Mouse (Mus musculus) stomach, embryonic 14.5 days (tissue): ENCODE data around the gene D630045J12Rik. TPM values are rescaled to one million over a fixed set of nuclear protein-coding genes. Genes with fewer than 3 reads are reported as not detected.

Source experiments
- ATAC-seq: fragments of 200-750 bp; cut with Nextera tagmentation; 2 replicates; pipeline ENCODE4 v1.8.0; 2017; ENCODE audit warnings: low read depth, moderate TSS enrichment; ENCODE audit not compliant: insufficient number of reproducible peaks, insufficient read depth, low FRiP score
- H3K27ac ChIP-seq: fragments of 300-500 bp; sonication (generic); 2 replicates; pipeline ENCODE4 v1.5.1; 2014; ENCODE audit warnings: mild to moderate bottlenecking, low read length, moderate library complexity, mixed read lengths
- H3K27me3 ChIP-seq: fragments of 300-500 bp; sonication (generic); 2 replicates; pipeline ENCODE4 v1.6.1; 2014; ENCODE audit warnings: low read length, control low read depth, mixed read lengths; ENCODE audit not compliant: control insufficient read depth, insufficient read depth
- H3K36me3 ChIP-seq: fragments of 300-500 bp; sonication (generic); 2 replicates; pipeline ENCODE4 v1.6.1; 2014; ENCODE audit warnings: mild to moderate bottlenecking, control low read depth, low read length, moderate library complexity, mixed read lengths; ENCODE audit not compliant: control insufficient read depth, insufficient read depth
- H3K4me1 ChIP-seq: fragments of 300-500 bp; sonication (generic); 2 replicates; pipeline ENCODE4 v1.6.1; 2014; ENCODE audit warnings: low read length, control low read depth, mixed read lengths; ENCODE audit not compliant: control insufficient read depth, insufficient read depth
- H3K4me2 ChIP-seq: fragments of 300-500 bp; sonication (generic); replicated peaks from 2 replicates; pipeline ENCODE4 v1.6.1; 2014; ENCODE audit warnings: low read depth, low read length, control low read depth
- H3K4me3 ChIP-seq: fragments of 300-500 bp; sonication (generic); 2 replicates; pipeline ENCODE4 v1.5.1; 2014; ENCODE audit warnings: low read depth, low read length, control low read depth
- H3K9ac ChIP-seq: fragments of 300-500 bp; sonication (generic); replicated peaks from 2 replicates; pipeline ENCODE4 v1.6.1; 2014; ENCODE audit warnings: low read depth, mild to moderate bottlenecking, control low read depth, low read length, moderate library complexity, mixed read lengths
- H3K9me3 ChIP-seq: fragments of 300-500 bp; sonication (generic); 2 replicates; pipeline ENCODE4 v1.6.1; 2016; ENCODE audit warnings: low read depth, low read length, control low read depth; ENCODE audit not compliant: control insufficient read depth
- WGBS: fragments of 180-500 bp; shearing (Covaris S2); extraction: QIAGEN DNeasy Blood & Tissue Kit; methylation state at CpG from one replicate; pipeline ENCODE4 v1.1.7; 2014; 5-methylcytosine and 5-hydroxymethylcytosine counted together
- polyA plus RNA-seq: library from polyadenylated mRNA; unstranded; fragments of >200 nt; fragmentation: Nextera tagmentation; extraction: Ambion mirVana; gene quantifications from 2 replicates; pipeline ENCODE4 v1.2.1, GENCODE M21; 2014

D630045J12Rik gene
- polyA plus RNA-seq, 1 experiment from 2014 or later = 8.1 TPM

DNA sequence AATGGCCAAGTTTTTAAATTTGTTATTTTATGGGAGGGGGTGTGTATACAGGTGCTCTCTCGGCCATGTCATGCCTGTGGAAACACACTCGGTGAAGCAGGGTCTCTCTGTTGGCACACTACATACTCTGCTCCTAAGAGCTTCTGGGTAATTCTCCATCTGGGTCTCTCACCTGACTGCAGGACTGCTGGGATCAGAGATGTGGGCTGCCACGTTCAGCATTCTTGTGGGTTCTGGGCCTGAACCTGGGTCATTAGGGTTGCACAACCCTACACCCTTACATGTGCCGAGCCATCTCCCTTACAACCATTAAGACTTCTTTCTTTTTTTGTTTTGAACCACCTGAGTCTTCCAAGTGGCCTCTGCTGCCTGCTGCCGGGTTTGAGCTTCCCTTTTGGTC, 132.0 kb downstream of the D630045J12Rik start:
- 84% methylated on average over 5 of the region's 5 CpGs for WGBS
- no peak overlapping the region for H3K27ac ChIP-seq

DNA sequence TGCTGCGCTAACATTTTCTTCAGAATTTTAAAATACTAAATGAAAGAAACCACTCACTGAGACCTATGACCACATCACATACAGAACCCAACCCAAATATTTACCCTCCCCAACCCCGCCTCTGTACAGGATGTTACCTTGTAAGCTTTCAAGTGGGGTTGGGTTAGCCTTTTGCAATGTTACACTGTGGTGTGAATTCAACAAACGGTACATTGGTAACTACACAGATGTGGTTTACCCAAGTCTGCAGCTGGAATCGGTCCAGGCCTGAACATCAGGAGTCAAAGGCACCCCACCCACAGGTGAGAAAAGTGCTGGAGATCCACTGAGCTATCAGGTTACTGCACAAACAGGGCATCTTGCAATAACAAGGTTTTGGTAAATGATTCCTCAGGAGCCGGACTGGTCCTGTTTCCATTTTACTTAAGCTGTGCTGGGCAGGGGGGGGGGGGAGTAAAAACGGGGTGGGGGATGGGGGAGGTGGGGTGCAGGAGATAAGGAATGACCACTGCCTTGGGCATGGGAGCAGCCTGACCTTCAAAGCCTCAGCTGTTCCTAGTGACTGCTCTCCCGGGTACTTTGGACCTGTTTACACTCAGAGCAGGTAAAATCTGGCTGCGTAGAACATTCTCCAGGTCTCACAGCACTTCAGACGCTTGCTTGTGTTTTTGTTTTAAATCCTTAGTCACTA, 133.0 kb downstream of the D630045J12Rik start:
- no peak overlapping the region for H3K4me3 ChIP-seq
- H3K36me3 ChIP-seq = no peaks in the 10 kb centered on the region; the same call in 1 of the 2 replicates
- H3K4me2 ChIP-seq = no peak overlapping the region
- no peaks in the 10 kb centered on the region for H3K27me3 ChIP-seq
- ATAC-seq = peak; percentile 73
- no peak overlapping the region for H3K27ac ChIP-seq
- no peaks in the 10 kb centered on the region for H3K9me3 ChIP-seq
- 47% methylated on average over 8 of the region's 9 CpGs for WGBS
- no peak overlapping the region for H3K9ac ChIP-seq
- H3K4me1 ChIP-seq = no peaks in the 10 kb centered on the region

More for the DNA sequence above, 132.0 kb downstream of the D630045J12Rik start:
- Histone ChIP-seq H3K9me3 (no peaks in the 10 kb centered on the region), H3K4me1 (no peaks in the 10 kb centered on the region), H3K9ac (no peak overlapping the region), H3K4me3 (no peak overlapping the region), H3K4me2 (no peak overlapping the region), H3K36me3 (no peaks in the 10 kb centered on the region; the same call in 1 of the 2 replicates), H3K27me3 (no peaks in the 10 kb centered on the region)
- ATAC-seq = no peak

DNA sequence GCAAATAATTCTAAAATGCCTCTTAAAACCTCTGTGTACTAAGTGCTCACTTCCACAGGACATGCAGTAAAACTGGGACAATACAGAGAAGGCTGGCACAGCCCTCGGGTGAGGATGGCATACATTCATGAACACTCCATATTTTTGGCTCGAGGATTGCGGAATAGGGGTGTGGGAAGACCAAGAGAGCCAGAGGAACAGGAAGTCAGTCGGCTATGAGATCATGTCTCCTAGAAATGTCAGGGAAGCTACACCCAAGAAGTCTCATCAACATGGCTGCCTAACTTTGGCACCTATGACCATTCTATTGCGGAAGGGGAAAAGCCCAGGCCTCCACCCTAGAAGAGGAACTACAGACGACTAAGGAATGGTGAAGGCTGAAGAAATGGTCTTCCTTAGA, 135.5 kb downstream of the D630045J12Rik start:
- H3K27me3 ChIP-seq = no peaks in the 10 kb centered on the region
- H3K4me3 ChIP-seq = no peak overlapping the region
- H3K9ac ChIP-seq = no peak overlapping the region
- no peak overlapping the region for H3K4me2 ChIP-seq
- H3K4me1 ChIP-seq = no peaks in the 10 kb centered on the region
- H3K9me3 ChIP-seq = no peaks in the 10 kb centered on the region
- no peaks in the 10 kb centered on the region for H3K36me3 ChIP-seq
- WGBS = 93% methylated on average over 6 of the region's 6 CpGs
- ATAC-seq = no peak
- H3K27ac ChIP-seq = no peak overlapping the region

DNA sequence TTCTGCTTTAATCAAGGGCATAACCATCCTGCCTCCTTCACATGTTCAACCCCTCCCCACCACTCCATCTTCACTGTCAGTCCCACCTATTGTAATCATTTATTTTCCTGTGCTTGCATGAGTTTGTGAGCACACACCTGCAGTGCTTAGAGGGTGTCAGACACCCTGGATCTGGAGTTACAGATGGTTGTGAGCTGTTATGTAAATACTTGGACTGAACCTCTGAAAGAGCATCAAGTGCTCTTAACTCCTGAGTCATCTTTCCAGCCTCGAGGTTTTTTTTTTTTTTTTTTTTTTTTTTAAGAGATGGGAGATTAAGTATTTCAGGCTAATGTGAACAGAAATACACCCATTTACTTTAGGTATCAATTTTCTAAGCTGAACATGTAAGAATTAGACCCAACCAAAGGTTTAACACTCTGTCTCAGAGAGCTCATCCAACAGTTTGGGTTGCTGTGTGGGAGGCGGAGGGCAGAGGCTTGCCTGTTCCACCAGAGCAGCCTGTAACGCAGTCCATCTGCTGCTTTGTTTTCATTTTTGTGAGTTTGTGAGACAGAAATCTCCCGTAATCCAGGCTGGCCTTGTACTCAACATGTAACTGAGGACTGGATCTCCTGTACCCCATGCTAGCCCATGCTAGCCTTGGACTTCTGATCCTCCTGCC, 137.6 kb downstream of the D630045J12Rik start:
- no peak overlapping the region; the same call in 1 of the 2 replicates for H3K27ac ChIP-seq

DNA sequence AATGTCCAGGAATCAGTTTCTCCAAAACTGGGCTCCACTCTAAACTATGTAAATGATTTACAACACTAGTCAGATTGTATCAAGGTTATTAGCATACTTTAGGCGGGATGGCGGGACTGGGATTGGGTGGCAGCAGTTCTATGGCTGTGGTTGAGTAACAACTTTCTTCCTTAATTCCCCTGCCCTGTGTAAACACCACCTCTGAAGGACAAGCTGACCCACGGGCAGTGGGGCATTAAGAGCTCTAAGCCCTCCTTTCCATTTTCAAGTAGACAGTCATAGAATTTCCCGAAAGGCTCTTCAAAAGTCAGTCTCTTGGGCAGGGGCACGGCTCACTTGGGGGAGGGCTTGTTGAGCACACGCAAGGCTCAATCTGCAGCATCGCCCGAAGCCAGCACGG, 142.9 kb downstream of the D630045J12Rik start:
- H3K9me3 ChIP-seq = no peaks in the 10 kb centered on the region
- H3K36me3 ChIP-seq = no peaks in the 10 kb centered on the region
- H3K9ac ChIP-seq = no peak overlapping the region
- no peak for ATAC-seq
- 69% methylated on average over 9 of the region's 9 CpGs for WGBS
- no peaks in the 10 kb centered on the region for H3K27me3 ChIP-seq
- H3K4me3 ChIP-seq = no peak overlapping the region
- H3K27ac ChIP-seq = no peak overlapping the region
- H3K4me1 ChIP-seq = no peaks in the 10 kb centered on the region
- no peak overlapping the region for H3K4me2 ChIP-seq

More for the DNA sequence above, 137.6 kb downstream of the D630045J12Rik start:
- Histone ChIP-seq H3K27me3 (no peaks in the 10 kb centered on the region), H3K4me3 (no peak overlapping the region), H3K4me1 (no peaks in the 10 kb centered on the region), H3K36me3 (no peaks in the 10 kb centered on the region), H3K9ac (no peak overlapping the region), H3K9me3 (no peaks in the 10 kb centered on the region), H3K4me2 (no peak overlapping the region)
- 35% methylated on average over 4 of the region's 4 CpGs for WGBS
- ATAC-seq = no peak

DNA sequence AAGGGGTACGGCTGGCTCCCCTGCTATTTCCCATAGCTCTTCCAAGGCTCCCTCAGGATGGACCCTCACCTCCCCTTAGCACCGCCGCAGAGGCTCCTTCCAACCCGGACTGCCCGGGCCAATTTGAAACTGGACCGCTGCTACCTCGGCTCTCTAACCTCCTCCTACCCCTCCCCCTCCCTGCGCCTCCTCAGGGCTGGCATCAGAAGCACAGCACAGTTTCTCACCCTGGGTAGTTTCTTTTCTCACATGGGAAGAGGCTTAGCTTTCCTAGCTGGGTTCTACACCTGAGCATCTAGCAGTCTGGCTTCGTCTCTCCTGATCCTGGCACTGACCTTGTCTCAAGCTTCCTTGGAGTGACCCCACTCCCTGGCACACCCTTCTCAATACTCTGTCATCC, 143.9 kb downstream of the D630045J12Rik start:
- Histone ChIP-seq H3K9me3 (no peaks in the 10 kb centered on the region), H3K36me3 (no peaks in the 10 kb centered on the region), H3K9ac (no peak overlapping the region), H3K4me2 (no peak overlapping the region), H3K4me3 (no peak overlapping the region), H3K27ac (no peak overlapping the region), H3K27me3 (no peaks in the 10 kb centered on the region), H3K4me1 (no peaks in the 10 kb centered on the region)
- no peak for ATAC-seq
- WGBS = 16% methylated on average over 9 of the region's 9 CpGs

DNA sequence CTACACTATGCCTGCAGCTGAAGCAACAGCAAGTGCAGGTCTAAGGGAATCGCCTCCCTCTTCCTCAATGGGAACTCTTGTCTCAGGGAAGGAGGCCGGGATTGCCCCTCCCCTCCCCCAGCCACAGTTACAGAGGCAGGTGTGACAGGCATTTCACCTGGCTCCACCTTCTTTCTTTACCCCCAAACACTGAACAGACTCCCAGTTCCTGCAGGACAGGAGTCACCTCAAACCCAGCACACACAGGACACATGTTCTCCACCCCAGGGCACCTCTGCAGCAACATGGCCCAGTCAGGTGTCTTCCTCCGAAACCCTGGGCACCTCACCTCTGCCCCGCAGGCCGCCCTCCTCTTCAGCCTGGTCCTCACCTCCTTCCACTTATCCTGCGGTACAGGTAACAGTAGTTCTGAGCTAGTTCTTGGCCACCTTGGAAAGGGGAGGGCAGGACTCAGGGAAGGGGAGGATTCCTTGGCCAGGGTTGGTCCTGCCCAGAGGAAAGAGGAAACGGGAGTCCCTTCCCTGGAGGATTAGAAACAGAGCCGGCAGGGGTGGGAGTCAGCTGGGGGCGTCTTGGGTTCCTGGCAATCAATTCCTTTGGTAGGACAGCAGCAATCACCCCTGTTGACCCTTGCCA, 144.5 kb downstream of the D630045J12Rik start, which contains the start of gene Tmem213:
Tmem213 (plus strand) TSS at position 96 of the 636 bp plus-strand sequence.
- Histone ChIP-seq H3K27me3 (no peaks in the 10 kb centered on the region), H3K4me2 (no peak within 1 kb of the TSS), H3K4me1 (no peaks in the 10 kb centered on the region), H3K36me3 (no peaks in the 10 kb centered on the region), H3K27ac (no peak within 1 kb of the TSS), H3K9me3 (no peaks in the 10 kb centered on the region), H3K9ac (no peak within 1 kb of the TSS), H3K4me3 (no peak within 1 kb of the TSS)
- ATAC-seq = 0 out of 2 replicates have a peak, but pooled peaks have one; percentile 10
- 28% methylated on average over 9 of the region's 9 CpGs for WGBS

DNA sequence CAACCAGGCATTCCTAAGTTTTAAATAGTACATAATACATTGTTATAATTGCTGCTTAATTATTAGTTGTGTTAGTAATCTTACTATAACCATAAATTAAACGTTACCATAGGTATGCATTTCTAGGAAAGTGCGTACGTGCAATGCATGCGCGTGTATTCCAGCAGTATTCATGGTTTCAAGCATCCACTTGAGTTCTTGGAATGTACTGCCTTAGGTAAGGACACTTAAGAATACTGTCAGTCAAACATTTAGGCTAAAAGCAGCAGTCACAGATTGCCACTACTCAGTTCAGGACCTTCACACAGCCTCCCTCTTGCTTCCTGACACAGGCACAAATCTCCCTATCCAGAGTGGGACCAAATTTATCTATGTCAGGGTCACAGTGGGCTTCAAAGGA, 145.4 kb downstream of the D630045J12Rik start:
- Histone ChIP-seq H3K27me3 (no peaks in the 10 kb centered on the region), H3K27ac (no peak overlapping the region), H3K9ac (no peak overlapping the region), H3K4me2 (no peak overlapping the region), H3K4me1 (no peaks in the 10 kb centered on the region), H3K4me3 (no peak overlapping the region), H3K36me3 (no peaks in the 10 kb centered on the region), H3K9me3 (no peaks in the 10 kb centered on the region)
- 90% methylated on average over 5 of the region's 5 CpGs for WGBS
- ATAC-seq = no peak
